20 mouse cellular contexts compared by ENCODE assay signal in the genomic region with DNA sequence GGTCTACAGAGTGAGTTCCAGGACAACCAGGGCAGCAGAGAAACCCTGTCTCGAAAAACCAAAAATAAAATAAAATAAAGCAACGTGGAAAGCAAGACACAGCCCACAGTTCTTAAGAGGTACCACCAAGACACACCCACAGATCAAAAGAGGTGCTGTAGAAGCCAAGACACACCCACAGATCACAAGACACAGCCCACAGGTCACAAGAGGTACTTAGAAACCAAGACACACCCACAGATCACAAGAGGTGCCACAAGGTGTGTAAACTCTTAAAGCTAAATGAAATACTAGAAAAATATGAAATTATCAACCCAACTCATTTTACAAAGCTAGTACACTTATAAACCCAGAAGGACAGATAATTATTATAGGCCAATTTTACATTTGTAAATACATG. TPM values are rescaled to one million over a fixed set of nuclear protein-coding genes. Genes with fewer than 3 reads are reported as not detected.
A peak's percentile ranks its signal among the peaks of the same experiment; 100 is the strongest.
DNase-seq lines count a peak whose midpoint lies in the region; ATAC-seq and TF ChIP-seq lines count a peak whose summit lies in the region.
"Had no signal": no experiment of that assay in that cellular context is flagged by ENCODE, and none has a peak within 500 bp of the region (broad histone marks: within the 10 kb centered on the region; RNA-seq: fewer than 3 reads in every experiment).

No protein-coding gene starts in this region.

- 82% methylated on average over 2 of the region's 2 CpGs for WGBS in intestine, embryonic 15.5 days
- WGBS in heart, embryonic 12.5 days, result 73% methylated on average over 2 of the region's 2 CpGs

- H3K27me3 ChIP-seq in intestine, embryonic 15.5 days (replicated peaks), result no peaks in the 10 kb centered on the region
- no peaks in the 10 kb centered on the region for H3K27me3 ChIP-seq in splenic B cell, adult 2 months (ENCODE audit: control insufficient read depth, insufficient read depth, low read length, poor library complexity, severe bottlenecking)
- H3K27me3 ChIP-seq in heart, embryonic 12.5 days (replicated peaks), result no peaks in the 10 kb centered on the region
- H3K27me3 ChIP-seq: embryonic facial prominence, embryonic 12.5 days; hindbrain, embryonic 13.5 days; limb, embryonic 15.5 days; lung, embryonic 15.5 days; midbrain, embryonic 12.5 days; neural tube, embryonic 15.5 days had no signal

- ATAC-seq in intestine, embryonic 15.5 days, result peak; percentile 65; the same call in 1 of the 2 replicates
- no peak for ATAC-seq in heart, embryonic 12.5 days (ENCODE audit: insufficient number of reproducible peaks, low FRiP score)

- no peak overlapping the region for H3K9ac ChIP-seq in intestine, embryonic 15.5 days
- H3K9ac ChIP-seq in heart, embryonic 12.5 days, result no peak overlapping the region
- H3K9ac ChIP-seq: embryonic facial prominence, embryonic 12.5 days; hindbrain, embryonic 13.5 days; limb, embryonic 15.5 days; lung, embryonic 15.5 days; midbrain, embryonic 12.5 days; neural tube, embryonic 15.5 days had no signal

- TF ChIP-seq CTCF in gastrocnemius, adult 2 months (IDR thresholded peaks at IDR 0.05), result no peak

- H3K4me1 ChIP-seq in intestine, embryonic 15.5 days (replicated peaks), result no peaks in the 10 kb centered on the region
- H3K4me1 ChIP-seq in heart, embryonic 12.5 days (replicated peaks), result peaks cover 5% of the 10 kb centered on the region; the same call in 1 of the 2 replicates
- H3K4me1 ChIP-seq: embryonic facial prominence, embryonic 12.5 days; limb, embryonic 15.5 days; neural tube, embryonic 15.5 days had no signal

- intact Hi-C loops in gastrocnemius, adult 2 months (cut with DNase I), result no loop called here

- H3K27ac ChIP-seq in intestine, embryonic 15.5 days, result no peak overlapping the region
- H3K27ac ChIP-seq in gastrocnemius, adult 2 months, result no peak overlapping the region
- no peak overlapping the region for H3K27ac ChIP-seq in heart, embryonic 12.5 days (ENCODE audit: poor library complexity, severe bottlenecking)
- H3K27ac ChIP-seq: embryonic facial prominence, embryonic 12.5 days; hindbrain, embryonic 13.5 days; limb, embryonic 15.5 days; lung, embryonic 15.5 days; midbrain, embryonic 12.5 days; neural tube, embryonic 15.5 days had no signal

- H3K4me3 ChIP-seq in intestine, embryonic 15.5 days (replicated peaks), result no peak overlapping the region
- H3K4me3 ChIP-seq in gastrocnemius, adult 2 months, result no peak overlapping the region
- no peak overlapping the region for H3K4me3 ChIP-seq in heart, embryonic 12.5 days
- H3K4me3 ChIP-seq: embryonic facial prominence, embryonic 12.5 days; hindbrain, embryonic 13.5 days; limb, embryonic 15.5 days; lung, embryonic 15.5 days; midbrain, embryonic 12.5 days; neural tube, embryonic 15.5 days had no signal

- peak; percentile 78 for DNase-seq in T-cell, adult 2 months (ENCODE audit: low spot score)
- DNase-seq in lung, postnatal 10 days, result peak; percentile 53
- peak; percentile 3 for DNase-seq in splenic B cell, adult 2 months (ENCODE audit: low read depth, low spot score)
- DNase-seq in gastrocnemius, adult 2 months, result no peak
- DNase-seq in left cerebral cortex, adult 18-20 months (ENCODE audit: low spot score in 2 of 2), result no peak
- DNase-seq: adrenal gland, postnatal 36 days; cerebellum, adult 2 months; gastrocnemius, postnatal 36 days; heart, postnatal 14 days; kidney, adult 18-20 months; kidney, postnatal 25 days; thymus, adult 2 months had no signal

- H3K9me3 ChIP-seq in intestine, embryonic 15.5 days, result no peaks in the 10 kb centered on the region
- H3K9me3 ChIP-seq in heart, embryonic 12.5 days (replicated peaks), result no peaks in the 10 kb centered on the region
- H3K9me3 ChIP-seq: embryonic facial prominence, embryonic 12.5 days; hindbrain, embryonic 13.5 days; limb, embryonic 15.5 days; lung, embryonic 15.5 days; midbrain, embryonic 12.5 days; neural tube, embryonic 15.5 days had no signal

- H3K4me2 ChIP-seq in intestine, embryonic 15.5 days (replicated peaks), result no peak overlapping the region
- H3K4me2 ChIP-seq in heart, embryonic 12.5 days, result no peak overlapping the region
- H3K4me2 ChIP-seq: embryonic facial prominence, embryonic 12.5 days; hindbrain, embryonic 13.5 days; limb, embryonic 15.5 days; lung, embryonic 15.5 days; midbrain, embryonic 12.5 days; neural tube, embryonic 15.5 days had no signal

- 0 out of 2 replicates have a peak, but pooled peaks cover 9% of the 10 kb centered on the region for H3K36me3 ChIP-seq in intestine, embryonic 15.5 days
- H3K36me3 ChIP-seq in splenic B cell, adult 2 months (ENCODE audit: control insufficient read depth, insufficient read depth, low read length, poor library complexity, severe bottlenecking), result peaks cover 2% of the 10 kb centered on the region; the same call in 1 of the 2 replicates
- peaks cover 17% of the 10 kb centered on the region for H3K36me3 ChIP-seq in heart, embryonic 12.5 days

RNA-seq across cellular contexts. Expression of gene Tecta, which starts 23.9 kb away (rescaled TPM):
- polyA plus RNA-seq in intestine, embryonic 15.5 days (2015; fragmentation: Nextera tagmentation; extraction: Ambion mirVana), result 0.13 and 0.19 TPM in 2 replicates
- total RNA-seq in gastrocnemius, adult 2 months (2021), result 1 to 10 TPM in 1 of 2 experiments, under 1 TPM in 1; 0.77 to 1.2 TPM
- 0.08 and 0.19 TPM in 2 replicates for polyA plus RNA-seq in heart, embryonic 12.5 days (2016; fragmentation: Nextera tagmentation; extraction: Ambion mirVana)
- under 1 TPM; 0.14 to 0.33 TPM for total RNA-seq in left cerebral cortex, adult 18-20 months (2021)
- polyA plus RNA-seq: lung, embryonic 15.5 days had no signal

Comparison
In these comparisons a context has a peak if more than half of its experiments do, and no peak if none do; other contexts are left out.
1. DNase-seq: peak in T-cell, adult 2 months (single experiment), lung, postnatal 10 days (single experiment) and splenic B cell, adult 2 months (single experiment); none in gastrocnemius, adult 2 months (single experiment) and left cerebral cortex, adult 18-20 months (0 of 2).